Mouse (Mus musculus): ENCODE measurements around the gene Fbxo2. TPM values are rescaled to one million over a fixed set of nuclear protein-coding genes. Genes with fewer than 3 reads are reported as not detected.

The Fbxo2 gene
- not detected for polyA plus RNA-seq (2017; shearing (Covaris generic))

GRCm38 (mm10) chr4:148160436-148161390 is at the start of gene Fbxo2, which contains the start of gene Fbxo44:
Fbxo2 (plus strand) TSS chr4:148160621.
Fbxo44 (minus strand) TSS chr4:148160482.

GRCm38 (mm10) chr4:148130133-148130532 is 30.3 kb upstream of the Fbxo2 start, which contains the start of gene Mad2l2:
Mad2l2 (plus strand) TSS chr4:148130384.

DNA sequence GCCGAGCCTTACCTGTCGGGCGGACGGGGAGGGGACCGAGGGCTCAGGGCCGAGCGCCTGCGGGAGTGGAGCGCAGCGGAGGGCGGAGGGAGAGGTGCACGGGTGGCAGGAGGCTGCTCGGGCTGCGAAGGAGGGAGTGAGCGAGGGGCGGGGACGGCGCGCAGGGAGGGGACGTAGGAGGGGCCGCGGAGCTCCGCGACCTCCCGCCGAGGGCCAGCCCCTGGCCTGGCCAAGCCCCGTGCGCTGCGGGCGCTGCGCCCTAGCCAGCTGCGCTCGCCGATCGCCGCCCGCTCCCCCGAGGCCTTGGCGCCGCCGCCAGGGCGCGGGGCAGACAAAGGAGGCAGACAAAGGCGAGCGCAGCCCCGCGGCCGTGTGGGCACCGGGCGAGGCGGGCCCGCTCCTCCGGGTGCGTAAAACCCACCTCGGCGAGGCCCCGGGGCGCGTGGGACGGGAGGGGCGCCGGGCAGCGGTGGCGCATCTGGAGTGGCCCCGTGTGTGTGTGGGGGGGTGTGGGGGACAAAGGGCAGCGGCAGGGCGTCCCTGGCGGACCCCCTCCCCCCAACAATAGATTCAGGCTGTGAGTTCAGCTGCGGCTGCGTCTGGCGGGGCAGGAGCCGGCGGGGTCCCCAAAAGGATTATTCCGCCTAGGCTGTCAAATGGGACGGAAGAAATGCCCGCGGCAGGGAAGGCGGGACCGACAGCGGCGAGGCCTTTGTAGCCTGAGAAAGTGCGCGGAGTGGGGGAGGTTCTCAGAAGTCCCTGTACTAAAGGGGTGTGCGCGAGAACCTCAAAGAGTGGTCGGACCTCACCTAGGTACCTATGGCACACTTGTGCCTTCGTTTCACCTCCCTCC is 29.6 kb upstream of the Fbxo2 start, which contains the start of gene Draxin:
TSS of gene Draxin (minus strand) at position 138 of the 853 bp plus-strand sequence.

GRCm38 (mm10) chr4:148151267-148152168 is 8.9 kb upstream of the Fbxo2 start, which contains the start of gene Fbxo6:
Fbxo6 (minus strand) TSS chr4:148152140.

Other genes starting within 250 kb of the Fbxo2 start
- gene Plod1, start 223.9 kb upstream of the Fbxo2 start, polyA plus RNA-seq (2017; shearing (Covaris generic)) = 1 to 10 TPM; 3.7 to 6.4 TPM
- 100 to 1,000 TPM in 1 of 2 experiments, 10 to 100 TPM in 1; 87.3 to 120 TPM for gene 2510039O18Rik, start 219.7 kb upstream of the Fbxo2 start, polyA plus RNA-seq (2017; shearing (Covaris generic))
- gene Nppb, start 174.8 kb upstream of the Fbxo2 start, polyA plus RNA-seq (2017; shearing (Covaris generic)) = not detected
- not detected for gene Nppa, start 159.9 kb upstream of the Fbxo2 start, polyA plus RNA-seq (2017; shearing (Covaris generic))
- gene Clcn6, start 121.8 kb upstream of the Fbxo2 start, polyA plus RNA-seq (2017; shearing (Covaris generic)) = 1 to 10 TPM; 3.8 to 4.6 TPM
- 10 to 100 TPM in 1 of 2 experiments, 1 to 10 TPM in 1; 7.2 to 14.7 TPM for gene Mthfr, start 121.5 kb upstream of the Fbxo2 start, polyA plus RNA-seq (2017; shearing (Covaris generic))
- gene Agtrap, start 72.6 kb upstream of the Fbxo2 start, polyA plus RNA-seq (2017; shearing (Covaris generic)) = 10 to 100 TPM; 15.2 to 22.8 TPM
- gene Mad2l2, start 30.2 kb upstream of the Fbxo2 start, polyA plus RNA-seq (2017; shearing (Covaris generic)) = 10 to 100 TPM; 54.0 to 59.1 TPM
- gene Draxin, start 29.9 kb upstream of the Fbxo2 start, polyA plus RNA-seq (2017; shearing (Covaris generic)) = under 1 TPM in 1 of 2 experiments, not detected in 1; 0.04 TPM
- gene Fbxo6, start 8.5 kb upstream of the Fbxo2 start, polyA plus RNA-seq (2017; shearing (Covaris generic)) = 10 to 100 TPM; 44.0 to 67.0 TPM
- 1 to 10 TPM; 6.1 to 9.0 TPM for gene Fbxo44, start 139 bp upstream of the Fbxo2 start, polyA plus RNA-seq (2017; shearing (Covaris generic))
- not detected for gene Disp3, start 127.3 kb downstream of the Fbxo2 start, polyA plus RNA-seq (2017; shearing (Covaris generic))

Measured in activated CD4-positive, CD25-positive, alpha-beta regulatory T cell (primary cell).